Mouse (Mus musculus) cerebellum, postnatal 36 days (tissue): ENCODE measurements around the gene Abcg8.
A peak's percentile ranks its signal among the peaks of the same experiment; 100 is the strongest.

Experiments
- DNase-seq, 2 experiments: peaks; one replicate each; pipeline ENCODE4 v3.0.0; 2021 to 2022; ENCODE audit warnings: mixed read lengths in 2 of 2

Abcg8 gene

DNA sequence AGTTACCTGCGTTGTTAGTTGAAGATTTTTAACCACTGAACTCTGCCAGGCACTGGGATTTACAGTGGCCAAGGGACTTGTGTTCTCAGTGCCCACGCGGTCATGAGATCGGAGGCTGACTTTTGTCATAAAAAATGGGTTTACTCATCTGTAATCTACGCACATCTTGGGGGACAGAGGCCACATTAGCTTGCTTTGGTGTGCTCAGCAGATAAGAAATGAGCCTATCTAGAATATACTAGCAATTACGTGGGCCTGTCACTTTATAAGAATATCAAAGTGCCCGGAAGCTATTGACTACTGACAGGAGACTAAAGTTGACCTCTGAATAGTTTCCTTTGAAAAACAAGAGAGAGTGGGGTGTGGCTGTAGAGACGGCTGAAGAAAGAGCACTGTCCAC lies 17.2 kb upstream of the Abcg8 start:
- DNase-seq, result no peak

- DNase-seq, result no peak
These were observed 11.0 kb upstream of the Abcg8 start for GRCm38 (mm10) chr17:84665053-84665452.

DNA sequence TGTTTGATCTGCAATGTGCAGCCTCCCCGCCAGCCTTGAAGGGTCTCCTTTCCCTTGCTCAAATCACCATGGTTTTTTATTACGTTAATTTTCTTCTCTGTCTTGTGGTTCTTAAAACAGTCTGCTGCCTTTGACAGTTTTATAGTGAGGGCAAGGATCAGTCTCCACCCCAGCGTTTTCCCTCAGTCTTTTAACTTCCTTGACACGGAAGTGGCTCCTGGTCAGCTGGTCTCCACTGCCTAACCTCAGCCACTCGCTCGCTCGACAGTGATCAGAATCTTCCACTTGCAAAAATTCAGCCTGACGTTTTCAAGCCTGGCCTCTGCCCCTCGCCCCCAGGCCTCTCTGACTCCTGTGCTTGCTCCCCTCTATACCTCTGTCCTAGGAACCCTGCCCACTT lies 10.4 kb upstream of the Abcg8 start:
- no peak for DNase-seq

DNA sequence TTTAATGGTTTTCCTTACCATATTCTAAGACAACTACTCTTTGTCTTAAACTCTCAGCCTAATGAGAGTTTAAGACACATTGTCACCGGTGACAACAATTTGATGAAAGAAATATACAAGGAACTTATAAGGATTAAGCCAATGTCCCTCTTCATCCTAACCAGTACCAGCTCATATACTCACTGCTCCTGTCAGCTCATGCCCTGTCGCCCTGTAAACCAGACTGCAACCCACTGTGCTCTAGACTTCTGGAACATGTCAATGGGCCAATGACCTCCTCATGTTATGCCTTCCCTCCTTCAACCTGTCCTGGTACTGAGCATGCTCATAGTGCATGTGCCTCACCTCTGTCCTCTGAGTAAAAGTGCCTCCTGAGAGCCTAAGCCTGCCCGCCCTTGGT lies 8.3 kb upstream of the Abcg8 start:
- no peak for DNase-seq

DNA sequence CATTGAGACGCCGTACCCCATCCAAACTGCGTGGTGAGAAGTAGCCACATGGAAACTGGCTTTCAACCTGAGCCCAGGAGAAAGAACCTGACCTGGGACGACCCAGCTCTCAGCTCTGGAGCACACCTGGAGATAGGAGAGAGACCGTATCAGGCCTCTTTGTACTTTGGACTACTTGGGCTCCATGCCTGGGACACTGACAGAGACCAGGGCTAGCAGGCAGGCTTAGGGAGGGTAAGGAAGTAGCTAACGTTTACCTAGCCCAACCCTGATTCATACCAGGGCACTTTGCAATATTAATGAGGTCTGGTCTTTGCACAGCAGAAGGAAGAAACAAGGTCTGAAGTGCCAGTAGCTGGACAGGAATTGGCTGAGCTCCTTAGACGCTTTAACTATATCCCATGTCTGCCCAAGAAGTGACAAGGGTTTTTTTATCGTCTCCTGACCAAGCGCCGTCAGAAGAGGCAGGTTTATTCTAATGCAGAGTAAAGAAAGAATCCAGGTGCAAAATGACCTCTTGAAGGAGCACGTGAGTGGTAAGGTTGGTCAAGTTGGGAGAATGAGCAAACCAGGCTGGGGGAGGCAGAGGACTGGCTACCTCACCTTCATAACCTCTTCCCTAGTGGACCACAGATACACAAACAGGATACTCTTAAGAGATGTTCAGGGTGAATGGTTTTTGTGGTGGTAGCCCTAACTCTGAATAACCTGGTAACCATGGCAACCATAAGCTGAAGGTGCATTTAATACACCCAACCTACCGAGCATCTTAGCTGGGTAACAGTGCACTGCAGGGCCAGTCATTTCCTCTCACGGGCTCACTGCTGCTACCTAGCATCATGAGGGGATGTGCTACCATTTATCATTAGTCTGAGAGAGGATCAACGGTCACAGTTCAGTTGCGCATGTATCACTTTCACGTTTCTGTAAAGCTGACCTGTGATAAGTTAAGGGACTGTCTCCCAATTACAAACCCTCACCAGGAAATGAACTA lies 3.4 kb upstream of the Abcg8 start:
- no peak for DNase-seq

DNA sequence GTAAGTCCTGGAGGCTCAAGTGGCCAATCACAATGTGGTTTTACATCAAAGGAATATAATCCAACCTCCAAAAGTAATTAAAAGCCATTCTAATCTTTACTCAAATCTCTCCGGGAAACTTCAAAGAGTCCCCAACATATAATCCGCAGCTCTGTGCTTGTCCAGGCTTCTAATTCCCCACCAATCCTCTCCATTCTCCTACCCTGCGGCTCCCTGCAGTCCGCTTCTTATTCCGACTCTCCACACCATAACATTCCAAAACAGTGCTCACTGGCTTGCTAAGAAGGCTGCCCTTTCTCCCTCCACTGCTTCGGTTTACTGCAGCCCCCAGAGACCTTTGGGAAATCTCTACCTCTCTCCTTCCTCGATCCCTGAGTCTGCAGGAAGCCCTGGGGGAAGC lies 2.1 kb upstream of the Abcg8 start:
- DNase-seq, result no peak

DNA sequence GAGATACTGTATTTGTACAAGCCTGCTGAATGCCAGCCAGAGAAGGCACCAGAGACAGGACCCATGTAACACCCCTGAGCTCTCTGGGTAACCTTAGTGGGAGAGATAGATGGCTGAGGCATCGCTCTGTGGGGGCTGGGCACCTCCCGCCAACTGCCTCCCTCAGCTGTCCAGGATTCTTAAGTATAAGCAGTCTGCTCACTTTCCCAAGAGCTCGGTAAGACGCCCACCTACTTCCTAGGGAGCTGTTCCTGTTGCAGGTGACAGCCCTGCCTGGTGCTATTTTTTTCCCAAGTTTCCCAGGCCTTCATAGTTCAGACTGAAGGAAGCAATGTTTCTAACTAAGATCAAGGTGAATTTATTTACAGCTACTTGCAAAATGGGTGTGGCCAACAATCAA lies 898 bp upstream of the Abcg8 start:
- DNase-seq, result no peak

DNA sequence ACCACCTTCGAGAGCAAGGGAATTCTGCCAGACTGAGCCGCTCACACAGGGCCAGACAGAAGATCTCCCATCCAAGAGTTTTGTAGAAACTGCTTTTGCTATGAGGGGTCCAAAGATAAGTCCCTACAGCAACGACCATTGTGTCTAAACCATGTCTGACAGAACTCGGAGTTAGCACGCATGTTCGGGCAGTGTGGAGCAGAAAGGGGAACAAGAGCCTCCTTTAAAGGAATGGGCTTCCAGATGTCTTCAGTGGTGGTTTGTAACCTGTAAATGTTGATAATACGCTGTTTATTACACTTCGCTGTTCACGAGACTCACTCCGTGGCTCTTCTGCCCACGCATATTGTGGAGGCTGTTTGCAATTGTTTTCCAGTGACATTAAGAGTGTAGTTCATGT lies 1.5 kb downstream of the Abcg8 start:
- no peak for DNase-seq

GRCm38 (mm10) chr17:84681670-84682069 lies 5.6 kb downstream of the Abcg8 start:
- no peak for DNase-seq

DNA sequence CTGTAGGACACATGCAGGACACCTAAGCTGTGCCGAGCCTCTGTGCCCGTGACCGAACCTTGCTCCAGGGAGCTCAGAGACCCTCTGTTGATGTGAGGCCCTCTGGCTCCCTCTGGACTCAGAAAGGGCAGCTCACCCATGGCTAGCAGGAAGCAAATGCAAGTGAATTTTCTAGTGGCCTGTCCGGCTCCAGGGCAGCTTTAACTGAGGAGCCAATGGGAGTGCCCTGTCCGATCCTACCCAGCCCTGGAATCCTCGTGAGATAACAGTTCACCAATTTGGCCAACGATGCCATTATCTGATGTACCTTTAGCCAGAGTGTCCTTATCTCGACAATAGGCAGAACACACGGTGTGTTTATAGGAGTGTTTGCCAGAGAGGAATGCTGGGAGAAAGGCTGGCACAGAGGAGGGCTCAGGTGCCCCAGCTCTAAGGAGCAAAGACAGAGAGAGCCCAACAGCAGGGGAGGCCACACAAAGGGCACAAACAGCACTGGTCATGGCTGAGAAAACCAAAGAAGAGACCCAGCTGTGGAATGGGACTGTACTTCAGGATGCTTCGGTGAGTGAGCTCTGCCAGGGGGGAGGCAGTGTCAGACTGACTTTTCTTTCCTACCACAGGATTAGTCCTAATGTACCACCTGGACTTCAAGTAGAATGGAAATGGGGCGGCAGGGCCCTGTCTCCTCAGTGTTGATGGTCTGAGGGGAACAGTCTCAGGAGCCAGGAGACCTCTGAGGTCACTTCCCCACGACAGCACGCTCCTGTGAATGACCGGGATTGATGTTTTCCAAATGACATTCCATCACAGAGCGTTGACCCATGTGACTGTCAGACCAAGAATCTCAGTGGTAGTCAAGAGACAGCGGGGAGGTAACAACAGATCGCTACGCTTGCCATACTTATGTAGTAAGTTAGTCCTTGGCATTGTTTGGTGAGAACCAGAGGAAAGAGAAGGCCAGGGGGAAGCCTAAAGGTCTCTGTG lies 6.9 kb downstream of the Abcg8 start, which contains the start of gene Abcg5:
TSS of gene Abcg5 (minus strand) at position 278 of the 984 bp plus-strand sequence.
- no peak for DNase-seq

- no peak for DNase-seq
These were observed 8.2 kb downstream of the Abcg8 start for GRCm38 (mm10) chr17:84684284-84684683.

- no peak for DNase-seq
These were observed 9.2 kb downstream of the Abcg8 start for GRCm38 (mm10) chr17:84685286-84685685.

DNA sequence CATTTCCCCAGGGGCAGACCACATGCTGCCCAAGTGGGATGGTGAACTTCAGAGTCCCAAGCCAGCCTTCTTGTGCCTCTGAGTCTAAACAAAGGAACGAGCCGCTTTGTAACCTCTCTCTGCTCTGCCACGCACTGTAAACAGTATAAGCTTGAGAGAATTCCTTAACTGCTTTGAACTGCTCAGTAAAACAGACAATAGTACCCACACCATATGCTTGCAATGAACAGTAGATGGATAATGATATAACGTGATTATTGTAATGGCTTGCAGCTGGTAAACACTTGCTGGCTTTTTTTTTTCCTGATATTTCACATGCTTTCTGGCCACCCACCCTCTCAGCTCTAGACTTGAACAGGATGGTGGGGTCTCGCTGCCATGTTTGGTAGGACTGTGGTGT lies 11.9 kb downstream of the Abcg8 start:
- DNase-seq, result no peak

GRCm38 (mm10) chr17:84688834-84689233 lies 12.7 kb downstream of the Abcg8 start:
- DNase-seq, result no peak

DNA sequence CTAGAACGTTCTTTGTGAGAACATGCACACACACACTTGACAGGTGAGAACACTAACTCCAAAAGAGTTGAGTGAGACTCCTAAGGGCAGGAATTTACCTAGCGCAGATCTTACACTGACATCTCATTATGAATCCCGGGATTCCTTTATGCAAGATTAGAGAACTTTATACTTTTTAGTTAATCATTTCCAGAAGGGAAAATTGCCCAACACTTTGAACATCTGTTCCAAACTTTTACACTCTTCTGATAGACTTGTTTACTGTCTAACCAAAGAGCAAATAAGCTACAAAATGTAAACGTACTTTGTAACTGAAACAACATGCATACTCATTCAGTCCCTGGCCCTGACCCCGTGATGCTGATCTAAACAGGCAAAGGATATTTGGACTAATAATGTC lies 13.2 kb downstream of the Abcg8 start:
- no peak for DNase-seq

- DNase-seq, result no peak
These were observed 14.0 kb downstream of the Abcg8 start for GRCm38 (mm10) chr17:84690111-84690510.

DNA sequence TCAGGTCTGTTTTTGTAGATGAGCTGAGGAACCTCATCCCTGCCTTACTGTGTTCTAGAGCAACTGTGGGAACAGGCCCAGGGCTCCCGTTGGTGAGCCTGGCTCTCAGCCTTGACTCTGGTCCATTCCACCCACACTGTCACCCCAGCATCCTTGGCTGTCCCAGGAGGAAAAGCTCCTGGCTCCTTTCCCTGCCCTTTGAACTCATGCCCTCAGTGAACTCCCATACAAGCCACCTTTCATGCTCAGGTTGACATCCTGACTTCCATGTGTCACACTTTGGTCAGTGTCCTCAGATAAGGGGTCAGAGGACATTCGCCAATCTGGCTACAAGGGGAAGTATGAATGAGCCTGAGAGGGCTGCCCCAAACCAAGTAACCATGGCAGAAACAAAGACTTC lies 17.6 kb downstream of the Abcg8 start:
- DNase-seq, result no peak

DNA sequence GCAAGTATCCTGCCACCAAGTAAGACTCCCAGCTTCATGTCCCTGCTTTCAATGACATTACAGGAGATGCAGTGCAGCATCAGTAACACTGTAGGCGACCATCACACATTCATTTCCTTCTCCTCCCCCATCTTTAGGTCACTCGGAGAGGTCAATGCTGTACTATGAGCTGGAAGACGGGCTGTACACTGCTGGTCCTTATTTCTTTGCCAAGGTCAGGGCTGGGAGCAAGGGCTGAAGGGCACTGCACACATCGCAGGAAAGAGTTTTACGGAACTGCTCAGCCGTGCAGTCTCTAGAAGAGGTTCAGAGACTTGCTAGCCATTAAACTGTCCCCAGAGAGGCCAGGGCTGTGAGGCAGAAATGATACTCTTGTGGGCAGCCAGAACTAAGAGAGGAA lies 20.4 kb downstream of the Abcg8 start:
- no peak for DNase-seq

GRCm38 (mm10) chr17:84698727-84699126 lies 22.6 kb downstream of the Abcg8 start:
- peak; percentile 51 to 59 for DNase-seq

GRCm38 (mm10) chr17:84707407-84707806 lies 31.3 kb downstream of the Abcg8 start:
- DNase-seq, result no peak

DNA sequence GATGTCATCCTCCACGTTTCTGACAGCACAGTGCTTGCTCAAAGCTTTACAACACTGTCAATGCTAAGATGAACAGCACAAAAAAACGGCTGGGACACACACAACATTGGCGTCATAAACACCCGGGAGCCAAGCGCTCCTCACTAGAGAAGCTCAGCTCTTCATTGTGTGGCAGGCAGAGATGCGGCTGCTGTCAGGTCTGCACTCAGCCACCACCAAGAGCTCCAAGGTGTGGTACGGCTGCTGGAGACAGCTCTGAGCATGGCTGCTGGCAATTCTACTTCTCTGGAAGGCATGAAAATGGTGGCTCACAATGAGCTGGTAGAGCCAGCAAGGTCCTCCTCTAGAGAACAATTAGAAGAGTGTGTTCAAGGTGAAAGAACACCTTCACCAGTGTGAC lies 32.7 kb downstream of the Abcg8 start:
- no peak for DNase-seq

DNA sequence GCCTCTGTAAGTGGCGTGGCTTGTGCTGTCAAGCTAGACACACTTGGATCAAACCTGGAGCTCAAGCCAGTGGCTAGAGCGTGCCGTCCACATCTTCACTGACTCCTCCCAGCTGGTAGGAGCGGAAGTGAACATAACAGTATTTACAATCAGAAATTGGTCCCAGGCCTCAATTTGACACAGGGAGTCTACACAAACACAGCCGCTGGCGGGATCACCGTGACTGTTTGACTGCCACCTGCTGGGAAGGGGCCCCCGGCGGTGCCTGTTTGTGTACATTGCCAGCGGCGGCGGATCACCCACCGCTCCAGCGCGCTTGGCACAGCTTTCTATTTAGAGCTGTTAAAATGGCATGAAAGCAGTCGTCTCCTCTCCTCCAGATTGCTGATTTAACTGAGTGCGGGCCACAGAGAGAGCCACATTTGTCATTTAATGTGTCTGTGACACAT lies 33.3 kb downstream of the Abcg8 start:
- DNase-seq, result peak; percentile 12 to 14

- DNase-seq, result no peak
These were observed 37.6 kb downstream of the Abcg8 start for GRCm38 (mm10) chr17:84713563-84714164.
